Mouse (Mus musculus) hindbrain, embryonic 13.5 days (tissue): Measurements from ENCODE around the gene Atf6. TPM values are rescaled to one million over a fixed set of nuclear protein-coding genes. Genes with fewer than 3 reads are reported as not detected.
A peak's percentile ranks its signal among the peaks of the same experiment; 100 is the strongest.

Experiments used
- ATAC-seq: fragments of 200-750 bp; cut with Nextera tagmentation; 2 replicates; pipeline ENCODE4 v1.8.0; 2017; ENCODE audit warnings: moderate TSS enrichment; ENCODE audit not compliant: low FRiP score
- H3K27ac ChIP-seq: fragments of 300-500 bp; sonication (generic); 2 replicates; pipeline ENCODE4 v1.5.1; 2015; ENCODE audit warnings: inconsistent platforms, mild to moderate bottlenecking, moderate library complexity
- H3K27me3 ChIP-seq: fragments of 300-500 bp; sonication (generic); 2 replicates; pipeline ENCODE4 v1.6.1; 2015; ENCODE audit warnings: mild to moderate bottlenecking, inconsistent platforms
- H3K36me3 ChIP-seq: fragments of 300-500 bp; sonication (generic); 2 replicates; pipeline ENCODE4 v1.6.1; 2015; ENCODE audit warnings: mild to moderate bottlenecking, inconsistent platforms
- H3K4me1 ChIP-seq: fragments of 300-500 bp; sonication (generic); replicated peaks from 2 replicates; pipeline ENCODE4 v1.6.1; 2015; ENCODE audit warnings: inconsistent platforms
- H3K4me2 ChIP-seq: fragments of 300-500 bp; sonication (generic); 2 replicates; pipeline ENCODE4 v1.6.1; 2015; ENCODE audit warnings: inconsistent platforms, mild to moderate bottlenecking, moderate library complexity
- H3K4me3 ChIP-seq: fragments of 300-500 bp; sonication (generic); 2 replicates; pipeline ENCODE4 v1.5.1; 2015; ENCODE audit warnings: mild to moderate bottlenecking, inconsistent platforms
- H3K9ac ChIP-seq: fragments of 300-500 bp; sonication (generic); 2 replicates; pipeline ENCODE4 v1.6.1; 2015; ENCODE audit warnings: mild to moderate bottlenecking, inconsistent platforms
- H3K9me3 ChIP-seq: fragments of 300-500 bp; sonication (generic); 2 replicates; pipeline ENCODE4 v1.6.1; 2016; ENCODE audit warnings: inconsistent platforms
- WGBS: fragments of 180-500 bp; shearing (Covaris S2); methylation state at CpG from one replicate; pipeline ENCODE4 v1.1.7; 2015; 5-methylcytosine and 5-hydroxymethylcytosine counted together
- polyA plus RNA-seq: library from polyadenylated mRNA; unstranded; fragments of >200 nt; fragmentation: Nextera tagmentation; extraction: Ambion mirVana; gene quantifications from 2 replicates; pipeline ENCODE4 v1.2.1, GENCODE M21; 2015

Atf6 gene
- polyA plus RNA-seq, 1 experiment from 2014 or later: 7.5 TPM

GRCm38 (mm10) chr1:170657228-170657521 lies 210.4 kb downstream of the Atf6 start:
- Histone ChIP-seq H3K9me3 (no peaks in the 10 kb centered on the region), H3K4me2 (no peak overlapping the region), H3K36me3 (peaks cover 8% of the 10 kb centered on the region), H3K4me1 (peaks cover 18% of the 10 kb centered on the region; the same call in 1 of the 2 replicates), H3K27ac (no peak overlapping the region), H3K27me3 (no peaks in the 10 kb centered on the region), H3K4me3 (no peak overlapping the region), H3K9ac (no peak overlapping the region)
- WGBS: 29% methylated on average over 2 of the region's 2 CpGs
- ATAC-seq: no peak

GRCm38 (mm10) chr1:170656518-170657227 lies 210.9 kb downstream of the Atf6 start:
- H3K27me3 ChIP-seq: no peaks in the 10 kb centered on the region
- H3K4me1 ChIP-seq: peaks cover 18% of the 10 kb centered on the region; the same call in 1 of the 2 replicates
- H3K9me3 ChIP-seq: no peaks in the 10 kb centered on the region
- H3K4me3 ChIP-seq: no peak overlapping the region
- no peak overlapping the region for H3K27ac ChIP-seq
- no peak for ATAC-seq
- 74% methylated on average over 11 of the region's 11 CpGs for WGBS
- no peak overlapping the region for H3K4me2 ChIP-seq
- H3K9ac ChIP-seq: no peak overlapping the region
- H3K36me3 ChIP-seq: peaks cover 6% of the 10 kb centered on the region; the same call in 1 of the 2 replicates

- Histone ChIP-seq H3K27me3 (no peaks in the 10 kb centered on the region), H3K4me1 (peaks cover 18% of the 10 kb centered on the region; the same call in 1 of the 2 replicates), H3K9me3 (no peaks in the 10 kb centered on the region), H3K27ac (no peak overlapping the region), H3K36me3 (peaks cover 7% of the 10 kb centered on the region; the same call in 1 of the 2 replicates), H3K9ac (no peak overlapping the region), H3K4me3 (no peak overlapping the region), H3K4me2 (no peak overlapping the region)
- 48% methylated on average over 5 of the region's 5 CpGs for WGBS
- ATAC-seq: peak; percentile 69
These were observed 212.2 kb downstream of the Atf6 start for GRCm38 (mm10) chr1:170655280-170655917.

Other genes with a start within 250 kb of the Atf6 start
- 5.2 and 6.1 TPM in 2 replicates for gene Olfml2b, start 223.2 kb downstream of the Atf6 start, polyA plus RNA-seq
- gene Gm26620, start 17.3 kb upstream of the Atf6 start, polyA plus RNA-seq: 0.66 and 0.88 TPM in 2 replicates
- 40.7 and 46.1 TPM in 2 replicates for gene Dusp12, start 17.8 kb upstream of the Atf6 start, polyA plus RNA-seq
- gene Fcrlb, start 45.2 kb upstream of the Atf6 start, polyA plus RNA-seq: 0.35 and 0.43 TPM in 2 replicates
- not detected in 2 replicates for gene Fcrla, start 59.8 kb upstream of the Atf6 start, polyA plus RNA-seq
- gene Fcgr2b, start 108.8 kb upstream of the Atf6 start, polyA plus RNA-seq: 0.32 and 0.61 TPM in 2 replicates
- 0.31 TPM in 2 replicates for gene Fcgr4, start 151.1 kb upstream of the Atf6 start, polyA plus RNA-seq
- 8.1 and 10.0 TPM in 2 replicates for gene Fcgr3, start 197.2 kb upstream of the Atf6 start, polyA plus RNA-seq
- 9.4 and 18.4 TPM in 2 replicates for gene Cfap126, start 246.1 kb upstream of the Atf6 start, polyA plus RNA-seq